Mouse (Mus musculus): ENCODE data around the gene Ip6k1. TPM values are rescaled to one million over a fixed set of nuclear protein-coding genes. Genes with fewer than 3 reads are reported as not detected.

Ip6k1 gene
- polyA plus RNA-seq, 1 experiment, result 34.4 TPM

GRCm38 (mm10) chr9:108020741-108021140 is 18.4 kb downstream of the Ip6k1 start:
- TF ChIP-seq MAX (IDR thresholded peaks at IDR 0.05; ENCODE audit: low read depth) (no peak), MYOD1 (IDR thresholded peaks at IDR 0.05; ENCODE audit: control insufficient read depth in 1 of 3, insufficient read length in 2 of 3, low read depth in 2 of 3) (no peak), CEBPB (IDR thresholded peaks at IDR 0.05; ENCODE audit: insufficient read depth, poor library complexity, severe bottlenecking) (no peak), TCF3 (IDR thresholded peaks at IDR 0.05; ENCODE audit: insufficient read length, low read depth) (no peak), SRF (IDR thresholded peaks at IDR 0.05; ENCODE audit: control insufficient read depth, insufficient read length, low read depth) (no peak), REST (IDR thresholded peaks at IDR 0.05; ENCODE audit: insufficient read depth, insufficient read length) (no peak), E2F4 (IDR thresholded peaks at IDR 0.05; ENCODE audit: insufficient read depth) (no peak), MYOG (IDR thresholded peaks at IDR 0.05; ENCODE audit: control insufficient read depth in 1 of 3, insufficient read depth in 1 of 3, insufficient read length in 2 of 3, low read depth in 2 of 3) (no peak), TCF12 (IDR thresholded peaks at IDR 0.05; ENCODE audit: insufficient read depth, poor library complexity, severe bottlenecking) (no peak), USF1 (IDR thresholded peaks at IDR 0.05; ENCODE audit: low read depth) (no peak), POLR2AphosphoS2 (IDR thresholded peaks at IDR 0.05; ENCODE audit: insufficient read length, low read depth) (no peak), POLR2A (IDR thresholded peaks at IDR 0.05; ENCODE audit: insufficient read length, low read depth) (no peak)
- H3K79me2 ChIP-seq (ENCODE audit: control insufficient read depth, insufficient read depth), result peaks cover 19% of the 10 kb centered on the region

GRCm38 (mm10) chr9:108023216-108023615 is 20.9 kb downstream of the Ip6k1 start:
- Histone ChIP-seq H3K4me3 (no peak overlapping the region), H3K27me3 (ENCODE audit: control insufficient read depth, insufficient read depth, insufficient read length) (no peaks in the 10 kb centered on the region), H3K4me2 (ENCODE audit: low read depth) (no peak overlapping the region), H3K36me3 (ENCODE audit: control insufficient read depth, insufficient read depth) (peaks cover 13% of the 10 kb centered on the region), H3ac (ENCODE audit: control insufficient read depth, insufficient read length) (no peak overlapping the region), H3K79me2 (ENCODE audit: control insufficient read depth, insufficient read depth) (peaks cover 19% of the 10 kb centered on the region)
- no peak for TF ChIP-seq MAX (IDR thresholded peaks at IDR 0.05; ENCODE audit: low read depth)
- TF ChIP-seq MYOG (IDR thresholded peaks at IDR 0.05; ENCODE audit: control insufficient read depth in 1 of 3, insufficient read depth in 1 of 3, insufficient read length in 2 of 3, low read depth in 2 of 3), result no peak

More at GRCm38 (mm10) chr9:108020741-108021140, 18.4 kb downstream of the Ip6k1 start:
- Histone ChIP-seq H3ac (ENCODE audit: control insufficient read depth, insufficient read length) (no peak overlapping the region), H3K4me2 (ENCODE audit: low read depth) (no peak overlapping the region), H3K4me3 (no peak overlapping the region), H3K36me3 (ENCODE audit: control insufficient read depth, insufficient read depth) (peaks cover 9% of the 10 kb centered on the region), H3K27me3 (ENCODE audit: control insufficient read depth, insufficient read depth, insufficient read length) (no peaks in the 10 kb centered on the region)

- peaks cover 15% of the 10 kb centered on the region for H3K36me3 ChIP-seq (ENCODE audit: control insufficient read depth, insufficient read depth)
- no peaks in the 10 kb centered on the region for H3K27me3 ChIP-seq (ENCODE audit: control insufficient read depth, insufficient read depth, insufficient read length)
- H3K79me2 ChIP-seq (ENCODE audit: control insufficient read depth, insufficient read depth), result no peaks in the 10 kb centered on the region
- no peak overlapping the region for H3ac ChIP-seq (ENCODE audit: control insufficient read depth, insufficient read length)
- TF ChIP-seq MYOG (IDR thresholded peaks at IDR 0.05; ENCODE audit: control insufficient read depth in 1 of 3, insufficient read depth in 1 of 3, insufficient read length in 2 of 3, low read depth in 2 of 3) (no peak), REST (IDR thresholded peaks at IDR 0.05; ENCODE audit: insufficient read depth, insufficient read length) (no peak), SRF (IDR thresholded peaks at IDR 0.05; ENCODE audit: control insufficient read depth, insufficient read length, low read depth) (no peak), MAX (IDR thresholded peaks at IDR 0.05; ENCODE audit: low read depth) (no peak), POLR2AphosphoS2 (IDR thresholded peaks at IDR 0.05; ENCODE audit: insufficient read length, low read depth) (no peak), MYOD1 (IDR thresholded peaks at IDR 0.05; ENCODE audit: control insufficient read depth in 1 of 3, insufficient read length in 2 of 3, low read depth in 2 of 3) (no peak), POLR2A (IDR thresholded peaks at IDR 0.05; ENCODE audit: insufficient read length, low read depth) (no peak)
- no peak overlapping the region for H3K4me2 ChIP-seq (ENCODE audit: low read depth)
- H3K4me3 ChIP-seq, result no peak overlapping the region
Measured at GRCm38 (mm10) chr9:108026584-108026983, 24.3 kb downstream of the Ip6k1 start.

DNA sequence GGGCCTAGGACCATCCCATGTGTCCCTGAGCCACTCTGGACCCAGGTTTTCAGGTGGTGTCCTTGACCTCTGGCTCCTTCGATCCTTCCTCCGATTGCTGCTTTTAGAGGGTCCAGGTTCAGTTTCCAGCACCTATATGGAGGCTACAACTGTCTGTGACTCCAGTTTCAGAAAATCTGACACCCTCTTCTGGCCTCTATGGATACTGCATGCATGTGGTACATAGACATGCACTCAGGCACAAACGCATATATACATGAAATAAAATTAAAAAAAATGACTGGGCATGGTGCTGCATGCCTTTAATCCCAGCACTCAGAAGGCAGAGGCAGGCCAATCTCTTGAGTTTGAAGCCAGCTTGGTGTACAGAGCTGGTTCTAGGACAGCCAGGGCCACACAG is 25.6 kb downstream of the Ip6k1 start:
- no peak overlapping the region for H3K4me3 ChIP-seq
- no peak overlapping the region for H3K4me2 ChIP-seq (ENCODE audit: low read depth)
- H3ac ChIP-seq (ENCODE audit: control insufficient read depth, insufficient read length), result no peak overlapping the region
- TF ChIP-seq E2F4 (IDR thresholded peaks at IDR 0.05; ENCODE audit: insufficient read depth) (no peak), TCF12 (IDR thresholded peaks at IDR 0.05; ENCODE audit: insufficient read depth, poor library complexity, severe bottlenecking) (no peak), SRF (IDR thresholded peaks at IDR 0.05; ENCODE audit: control insufficient read depth, insufficient read length, low read depth) (no peak), CEBPB (IDR thresholded peaks at IDR 0.05; ENCODE audit: insufficient read depth, poor library complexity, severe bottlenecking) (no peak), POLR2A (IDR thresholded peaks at IDR 0.05; ENCODE audit: insufficient read length, low read depth) (no peak), REST (IDR thresholded peaks at IDR 0.05; ENCODE audit: insufficient read depth, insufficient read length) (no peak), MAX (IDR thresholded peaks at IDR 0.05; ENCODE audit: low read depth) (no peak), POLR2AphosphoS2 (IDR thresholded peaks at IDR 0.05; ENCODE audit: insufficient read length, low read depth) (no peak), MYOG (IDR thresholded peaks at IDR 0.05; ENCODE audit: control insufficient read depth in 1 of 3, insufficient read depth in 1 of 3, insufficient read length in 2 of 3, low read depth in 2 of 3) (no peak), MYOD1 (IDR thresholded peaks at IDR 0.05; ENCODE audit: control insufficient read depth in 1 of 3, insufficient read length in 2 of 3, low read depth in 2 of 3) (no peak), TCF3 (IDR thresholded peaks at IDR 0.05; ENCODE audit: insufficient read length, low read depth) (no peak), USF1 (IDR thresholded peaks at IDR 0.05; ENCODE audit: low read depth) (no peak)
- H3K36me3 ChIP-seq (ENCODE audit: control insufficient read depth, insufficient read depth), result peaks cover 18% of the 10 kb centered on the region
- no peaks in the 10 kb centered on the region for H3K79me2 ChIP-seq (ENCODE audit: control insufficient read depth, insufficient read depth)
- H3K27me3 ChIP-seq (ENCODE audit: control insufficient read depth, insufficient read depth, insufficient read length), result no peaks in the 10 kb centered on the region

- no peak overlapping the region for H3ac ChIP-seq (ENCODE audit: control insufficient read depth, insufficient read length)
- H3K27me3 ChIP-seq (ENCODE audit: control insufficient read depth, insufficient read depth, insufficient read length), result no peaks in the 10 kb centered on the region
- TF ChIP-seq POLR2A (IDR thresholded peaks at IDR 0.05; ENCODE audit: insufficient read length, low read depth), result no peak
- no peak for TF ChIP-seq TCF12 (IDR thresholded peaks at IDR 0.05; ENCODE audit: insufficient read depth, poor library complexity, severe bottlenecking)
- no peak for TF ChIP-seq MYOD1 (IDR thresholded peaks at IDR 0.05; ENCODE audit: control insufficient read depth in 1 of 3, insufficient read length in 2 of 3, low read depth in 2 of 3)
- no peak for TF ChIP-seq MYOG (IDR thresholded peaks at IDR 0.05; ENCODE audit: control insufficient read depth in 1 of 3, insufficient read depth in 1 of 3, insufficient read length in 2 of 3, low read depth in 2 of 3)
- TF ChIP-seq USF1 (IDR thresholded peaks at IDR 0.05; ENCODE audit: low read depth), result no peak
- no peak for TF ChIP-seq E2F4 (IDR thresholded peaks at IDR 0.05; ENCODE audit: insufficient read depth)
- no peak for TF ChIP-seq CEBPB (IDR thresholded peaks at IDR 0.05; ENCODE audit: insufficient read depth, poor library complexity, severe bottlenecking)
- no peak for TF ChIP-seq SRF (IDR thresholded peaks at IDR 0.05; ENCODE audit: control insufficient read depth, insufficient read length, low read depth)
- TF ChIP-seq TCF3 (IDR thresholded peaks at IDR 0.05; ENCODE audit: insufficient read length, low read depth), result no peak
- TF ChIP-seq POLR2AphosphoS2 (IDR thresholded peaks at IDR 0.05; ENCODE audit: insufficient read length, low read depth), result no peak
- TF ChIP-seq MAX (IDR thresholded peaks at IDR 0.05; ENCODE audit: low read depth), result no peak
- no peak for TF ChIP-seq REST (IDR thresholded peaks at IDR 0.05; ENCODE audit: insufficient read depth, insufficient read length)
- H3K79me2 ChIP-seq (ENCODE audit: control insufficient read depth, insufficient read depth), result no peaks in the 10 kb centered on the region
- H3K4me2 ChIP-seq (ENCODE audit: low read depth), result no peak overlapping the region
- H3K36me3 ChIP-seq (ENCODE audit: control insufficient read depth, insufficient read depth), result peaks cover 6% of the 10 kb centered on the region
- H3K4me3 ChIP-seq, result no peak overlapping the region
Measured at GRCm38 (mm10) chr9:108032126-108032525, 29.8 kb downstream of the Ip6k1 start.

Measured in myocyte (in vitro differentiated cells).